Mouse (Mus musculus): ENCODE data around the gene Pdgfa. TPM values are rescaled to one million over a fixed set of nuclear protein-coding genes. Genes with fewer than 3 reads are reported as not detected.

Pdgfa gene
- 0.38 and 0.57 TPM in 2 replicates for polyA plus RNA-seq (2012; rRNA removed)

DNA sequence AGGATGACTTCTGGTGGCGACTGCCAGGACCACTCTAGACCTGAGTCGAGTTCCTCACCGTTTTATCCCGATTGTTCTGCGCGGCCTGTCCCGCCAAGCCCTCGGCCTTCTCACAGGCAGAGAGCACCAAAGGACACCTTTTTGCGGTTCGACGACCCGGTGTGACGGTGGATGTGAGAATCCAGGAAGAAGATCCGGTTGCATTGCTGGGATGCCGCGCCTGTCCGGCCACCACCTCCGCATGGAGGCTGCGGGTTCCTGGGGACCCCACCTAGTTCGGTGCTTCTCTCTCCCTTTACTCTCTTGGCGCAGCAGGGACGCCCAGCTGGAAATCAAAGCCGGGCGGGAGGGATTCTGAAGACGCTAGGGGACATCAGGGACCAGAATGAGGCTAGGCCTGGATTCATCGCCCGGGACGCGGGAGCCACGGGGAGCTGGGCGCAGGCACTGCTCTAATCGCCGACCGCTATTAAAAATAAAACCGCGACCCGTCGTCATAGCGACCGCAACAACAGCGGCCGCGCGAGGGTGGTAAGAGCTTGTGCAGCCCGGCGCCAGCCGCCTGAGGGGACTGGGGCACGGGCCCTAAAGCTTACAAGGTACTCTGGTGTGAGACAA lies at the start of gene Pdgfa:
Gene Pdgfa, minus strand, starts transcription at position 200 of the 618 bp plus-strand sequence.

Other genes with a start within 250 kb of the Pdgfa start
- gene Fam20c, start 242.9 kb downstream of the Pdgfa start, polyA plus RNA-seq (2012; rRNA removed), result 5.0 and 5.5 TPM in 2 replicates
- not detected in 2 replicates for gene Gm5294, start 177.3 kb downstream of the Pdgfa start, polyA plus RNA-seq (2012; rRNA removed)
- gene Prkar1b, start 152.6 kb upstream of the Pdgfa start, polyA plus RNA-seq (2012; rRNA removed), result 0.62 and 0.63 TPM in 2 replicates
- 5.3 and 6.4 TPM in 2 replicates for gene Dnaaf5, start 152.9 kb upstream of the Pdgfa start, polyA plus RNA-seq (2012; rRNA removed)
- 16.0 and 18.4 TPM in 2 replicates for gene Sun1, start 203.3 kb upstream of the Pdgfa start, polyA plus RNA-seq (2012; rRNA removed)